Mouse (Mus musculus) embryonic facial prominence, embryonic 15.5 days (tissue): ENCODE measurements at regions not wholly inside any gene's neighbourhood (a gene's known extent, or its start where the extent isn't known, plus 50 kb on each side); places are given as distances from the start of the nearest gene placed in this dataset.

Experiments
- ATAC-seq: fragments of 200-750 bp; cut with Nextera tagmentation; 2 replicates; pipeline ENCODE4 v1.8.0; 2017; ENCODE audit warnings: low read depth, moderate TSS enrichment; ENCODE audit not compliant: insufficient number of reproducible peaks, low FRiP score, low TSS enrichment
- H3K27ac ChIP-seq: fragments of 300-500 bp; sonication (generic); replicated peaks from 2 replicates; pipeline ENCODE4 v1.5.1; 2015; ENCODE audit warnings: mild to moderate bottlenecking, inconsistent platforms
- H3K27me3 ChIP-seq: fragments of 300-500 bp; sonication (generic); 2 replicates; pipeline ENCODE4 v1.6.1; 2015; ENCODE audit warnings: inconsistent platforms
- H3K36me3 ChIP-seq: fragments of 300-500 bp; sonication (generic); 2 replicates; pipeline ENCODE4 v1.6.1; 2015; ENCODE audit warnings: mild to moderate bottlenecking, inconsistent platforms
- H3K4me1 ChIP-seq: fragments of 300-500 bp; sonication (generic); 2 replicates; pipeline ENCODE4 v1.6.1; 2015; ENCODE audit warnings: inconsistent platforms
- H3K4me2 ChIP-seq: fragments of 300-500 bp; sonication (generic); replicated peaks from 2 replicates; pipeline ENCODE4 v1.6.1; 2015; ENCODE audit warnings: mild to moderate bottlenecking, inconsistent platforms
- H3K4me3 ChIP-seq: fragments of 300-500 bp; sonication (generic); replicated peaks from 2 replicates; pipeline ENCODE4 v1.5.1; 2015; ENCODE audit warnings: mild to moderate bottlenecking, inconsistent platforms
- H3K9ac ChIP-seq: fragments of 300-500 bp; sonication (generic); 2 replicates; pipeline ENCODE4 v1.6.1; 2015; ENCODE audit warnings: inconsistent platforms
- H3K9me3 ChIP-seq: fragments of 300-500 bp; sonication (generic); replicated peaks from 2 replicates; pipeline ENCODE4 v1.6.1; 2016; ENCODE audit warnings: inconsistent platforms
- WGBS: fragments of 180-500 bp; shearing (Covaris S2); methylation state at CpG from one replicate; pipeline ENCODE4 v1.1.7; 2015; 5-methylcytosine and 5-hydroxymethylcytosine counted together

- no peaks in the 10 kb centered on the region for H3K9me3 ChIP-seq
- H3K9ac ChIP-seq: no peak overlapping the region
- WGBS: 33% methylated on average over 8 of the region's 8 CpGs
- no peak for ATAC-seq
- H3K4me2 ChIP-seq: no peak overlapping the region
- no peak overlapping the region for H3K27ac ChIP-seq
- H3K36me3 ChIP-seq: no peaks in the 10 kb centered on the region
- peaks cover 31% of the 10 kb centered on the region for H3K27me3 ChIP-seq
- no peak overlapping the region for H3K4me3 ChIP-seq
- H3K4me1 ChIP-seq: peaks cover 23% of the 10 kb centered on the region
These were observed 163.2 kb downstream of the Vrk1 start for GRCm38 (mm10) chr12:106173211-106173610.

- H3K4me2 ChIP-seq: peak overlapping the region; percentile 83
- no peak for ATAC-seq
- no peak overlapping the region for H3K27ac ChIP-seq
- peaks cover 23% of the 10 kb centered on the region for H3K4me1 ChIP-seq
- WGBS: under 1% methylated on average over 39 of the region's 39 CpGs
- no peak overlapping the region; the same call in 1 of the 2 replicates for H3K9ac ChIP-seq
- H3K9me3 ChIP-seq: no peaks in the 10 kb centered on the region
- peak overlapping the region; percentile 46 for H3K4me3 ChIP-seq
- H3K27me3 ChIP-seq: peaks cover 31% of the 10 kb centered on the region
- no peaks in the 10 kb centered on the region for H3K36me3 ChIP-seq
These were observed 164.3 kb downstream of the Vrk1 start for GRCm38 (mm10) chr12:106174070-106174980.

DNA sequence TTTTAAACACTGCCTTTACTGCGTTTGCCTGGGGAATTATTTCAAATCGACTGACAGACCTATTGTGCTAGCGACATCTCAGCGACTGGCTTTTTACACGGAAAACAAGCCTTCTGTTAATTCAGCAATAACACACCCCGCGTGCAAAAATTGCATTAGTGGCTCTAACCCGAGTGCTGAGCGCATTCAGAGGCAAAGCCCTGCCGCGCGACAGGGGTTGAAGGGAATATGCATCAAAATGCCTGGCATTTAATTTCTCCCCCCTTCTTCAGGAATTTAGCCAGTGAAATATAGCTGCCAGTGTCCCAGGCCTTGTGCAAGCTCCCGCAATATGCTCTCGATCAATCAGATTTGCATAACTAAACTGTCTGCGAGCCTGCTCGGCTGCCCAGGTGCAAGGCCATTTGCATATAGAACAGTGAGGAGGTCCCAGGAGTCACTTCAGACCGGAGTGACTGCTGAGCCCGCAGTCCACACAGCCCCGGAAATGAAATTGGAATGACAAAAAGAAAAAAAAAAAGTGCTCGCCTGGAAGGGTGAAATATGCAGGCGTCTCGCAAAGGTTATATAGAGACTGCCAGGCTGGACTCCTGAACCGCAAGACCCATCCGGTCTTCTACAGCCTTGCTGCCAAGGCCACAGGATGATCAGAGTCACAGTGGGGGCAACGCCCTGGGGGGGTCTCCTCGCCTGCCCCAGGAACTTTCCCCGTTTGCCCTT is 165.1 kb downstream of the Vrk1 start:
- no peak overlapping the region for H3K9ac ChIP-seq
- peak overlapping the region; percentile 46 for H3K4me3 ChIP-seq
- no peaks in the 10 kb centered on the region for H3K9me3 ChIP-seq
- no peak overlapping the region for H3K27ac ChIP-seq
- peaks cover 31% of the 10 kb centered on the region for H3K27me3 ChIP-seq
- H3K4me2 ChIP-seq: peak overlapping the region; percentile 83
- no peaks in the 10 kb centered on the region for H3K36me3 ChIP-seq
- 7% methylated on average over 27 of the region's 27 CpGs for WGBS
- ATAC-seq: no peak
- H3K4me1 ChIP-seq: peaks cover 23% of the 10 kb centered on the region

- Histone ChIP-seq H3K27ac (no peak overlapping the region), H3K9ac (no peak overlapping the region), H3K4me1 (peaks cover 23% of the 10 kb centered on the region), H3K36me3 (no peaks in the 10 kb centered on the region), H3K9me3 (no peaks in the 10 kb centered on the region), H3K4me3 (no peak overlapping the region), H3K27me3 (peaks cover 26% of the 10 kb centered on the region), H3K4me2 (no peak overlapping the region)
- no peak for ATAC-seq
- WGBS: 63% methylated on average over 4 of the region's 4 CpGs
These were observed 167.3 kb downstream of the Vrk1 start for GRCm38 (mm10) chr12:106177302-106177701.

DNA sequence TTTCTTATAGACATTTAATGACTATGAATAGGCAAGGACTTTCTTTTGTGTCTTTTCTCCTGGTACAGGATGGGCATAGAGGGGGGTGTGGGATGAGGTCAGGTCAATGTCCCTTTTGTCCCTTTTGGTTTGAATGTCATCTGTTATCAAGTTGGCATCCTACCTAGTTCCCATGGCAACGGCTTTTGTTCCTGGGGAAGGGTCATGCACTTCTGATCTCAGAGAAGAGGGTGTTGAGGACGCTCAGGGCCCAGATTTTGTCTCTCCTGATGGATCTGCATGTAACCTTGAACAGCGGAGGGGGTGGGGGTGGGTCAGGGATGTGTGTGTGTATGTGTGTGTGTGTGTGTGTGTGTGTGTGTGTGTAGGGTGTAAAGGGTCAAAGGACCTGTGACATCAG is 167.8 kb downstream of the Vrk1 start:
- WGBS: 84% methylated on average over 3 of the region's 3 CpGs
- Histone ChIP-seq H3K27me3 (peaks cover 22% of the 10 kb centered on the region), H3K9me3 (no peaks in the 10 kb centered on the region), H3K36me3 (no peaks in the 10 kb centered on the region), H3K9ac (no peak overlapping the region), H3K4me2 (no peak overlapping the region), H3K4me3 (no peak overlapping the region), H3K27ac (no peak overlapping the region), H3K4me1 (peaks cover 23% of the 10 kb centered on the region)
- no peak for ATAC-seq

DNA sequence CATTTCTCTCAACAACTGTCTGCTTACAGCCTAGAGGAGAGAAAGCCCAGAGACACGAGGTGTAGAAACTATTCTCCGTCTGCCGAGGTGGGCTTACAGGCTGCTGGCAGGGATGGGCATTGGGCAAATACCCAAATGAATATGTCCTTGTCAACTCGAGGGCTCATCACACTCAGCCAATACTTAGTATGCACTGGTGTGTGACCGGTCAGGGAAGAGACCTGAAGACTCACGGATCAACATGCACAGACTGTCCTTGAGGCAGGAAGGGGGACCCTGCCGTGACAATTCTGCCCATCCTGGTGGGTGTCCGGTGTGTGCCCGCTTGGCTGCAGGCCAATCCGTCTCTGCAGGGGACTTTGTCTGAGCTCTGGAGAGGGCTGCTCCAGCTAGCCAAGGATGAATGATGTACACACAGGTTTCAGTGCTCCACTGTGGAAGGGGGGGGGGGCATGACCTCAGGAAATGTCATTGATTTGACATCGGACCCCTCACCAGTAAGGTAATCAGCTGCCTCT is 168.7 kb downstream of the Vrk1 start:
- no peak overlapping the region for H3K27ac ChIP-seq
- no peak for ATAC-seq
- H3K9ac ChIP-seq: no peak overlapping the region
- H3K4me2 ChIP-seq: no peak overlapping the region
- H3K27me3 ChIP-seq: peaks cover 18% of the 10 kb centered on the region; the same call in 1 of the 2 replicates
- H3K4me1 ChIP-seq: peaks cover 19% of the 10 kb centered on the region
- H3K36me3 ChIP-seq: no peaks in the 10 kb centered on the region
- no peak overlapping the region for H3K4me3 ChIP-seq
- WGBS: 81% methylated on average over 11 of the region's 11 CpGs
- H3K9me3 ChIP-seq: no peaks in the 10 kb centered on the region

GRCm38 (mm10) chr12:106182923-106183322 is 172.9 kb downstream of the Vrk1 start:
- Histone ChIP-seq H3K4me2 (no peak overlapping the region), H3K4me1 (peaks cover 6% of the 10 kb centered on the region; the same call in 1 of the 2 replicates), H3K9me3 (no peaks in the 10 kb centered on the region), H3K27ac (no peak overlapping the region), H3K4me3 (no peak overlapping the region), H3K9ac (no peak overlapping the region), H3K27me3 (no peaks in the 10 kb centered on the region), H3K36me3 (no peaks in the 10 kb centered on the region)
- WGBS: 49% methylated on average over 7 of the region's 7 CpGs
- ATAC-seq: no peak

GRCm38 (mm10) chr12:106183973-106184372 is 173.9 kb downstream of the Vrk1 start:
- Histone ChIP-seq H3K9ac (no peak overlapping the region), H3K4me1 (peaks cover 6% of the 10 kb centered on the region; the same call in 1 of the 2 replicates), H3K27ac (no peak overlapping the region), H3K4me3 (no peak overlapping the region), H3K4me2 (no peak overlapping the region), H3K36me3 (no peaks in the 10 kb centered on the region), H3K27me3 (no peaks in the 10 kb centered on the region), H3K9me3 (no peaks in the 10 kb centered on the region)
- 85% methylated on average over 5 of the region's 5 CpGs for WGBS
- no peak for ATAC-seq

DNA sequence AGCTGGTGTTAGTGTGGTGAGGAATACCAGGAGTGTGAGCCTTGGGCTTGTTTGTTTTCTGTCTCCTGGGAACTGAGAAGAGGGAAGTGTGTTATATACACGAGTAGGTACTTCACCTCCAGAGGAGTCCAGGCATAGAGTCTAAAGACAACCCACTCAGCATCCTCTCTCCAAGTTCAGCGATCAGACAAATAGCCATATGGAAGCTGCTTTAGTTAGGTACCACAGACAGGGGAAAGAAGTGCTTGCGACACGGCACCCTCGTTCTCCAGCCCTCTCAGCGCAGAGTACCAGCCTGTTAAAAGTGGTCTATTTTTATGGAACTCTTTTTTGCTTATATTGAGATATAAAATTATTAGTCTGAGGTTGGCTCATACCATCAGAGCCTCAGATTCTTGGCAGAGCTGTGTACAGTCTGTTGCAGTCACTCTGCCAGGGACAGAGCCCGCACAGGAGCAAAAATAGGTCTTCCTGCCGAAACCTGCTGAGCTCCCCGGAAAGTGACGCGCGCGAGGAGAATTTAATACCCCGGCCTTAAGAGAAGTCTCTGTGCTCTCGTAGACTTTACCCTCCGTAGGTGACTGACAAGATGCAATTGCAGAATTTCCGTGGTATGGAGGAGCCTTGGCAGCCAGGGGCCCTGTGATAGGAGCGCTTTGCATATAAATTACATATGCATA is 175.5 kb downstream of the Vrk1 start:
- Histone ChIP-seq H3K9me3 (no peaks in the 10 kb centered on the region), H3K9ac (no peak overlapping the region), H3K27me3 (no peaks in the 10 kb centered on the region), H3K27ac (no peak overlapping the region), H3K4me3 (no peak overlapping the region), H3K4me1 (peaks cover 6% of the 10 kb centered on the region; the same call in 1 of the 2 replicates), H3K36me3 (no peaks in the 10 kb centered on the region), H3K4me2 (no peak overlapping the region)
- 52% methylated on average over 18 of the region's 18 CpGs for WGBS
- ATAC-seq: no peak

DNA sequence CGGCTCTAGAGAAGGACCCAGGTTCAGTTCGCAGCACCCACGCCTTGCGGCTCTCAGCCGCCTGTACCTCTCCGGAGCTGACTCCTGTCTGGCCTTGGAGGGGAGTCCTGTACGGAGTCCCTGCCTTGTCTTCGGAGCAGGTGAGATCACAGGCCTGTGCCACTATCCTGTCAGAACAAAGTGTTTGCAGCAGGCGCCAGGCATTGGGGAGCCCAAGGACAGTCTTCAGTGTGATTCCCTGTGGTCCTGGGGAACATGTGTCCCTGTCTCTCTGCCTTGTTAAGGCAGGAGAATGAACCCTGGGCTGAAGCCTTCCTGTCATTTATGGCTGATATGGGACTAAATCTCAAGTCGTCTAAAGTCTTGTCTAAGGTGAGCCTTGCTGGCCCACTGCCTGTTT is 176.5 kb downstream of the Vrk1 start:
- 87% methylated on average over 10 of the region's 10 CpGs for WGBS
- H3K36me3 ChIP-seq: no peaks in the 10 kb centered on the region
- H3K4me1 ChIP-seq: peaks cover 6% of the 10 kb centered on the region; the same call in 1 of the 2 replicates
- H3K9ac ChIP-seq: no peak overlapping the region
- no peak overlapping the region for H3K4me2 ChIP-seq
- no peaks in the 10 kb centered on the region for H3K27me3 ChIP-seq
- H3K4me3 ChIP-seq: no peak overlapping the region
- no peaks in the 10 kb centered on the region for H3K9me3 ChIP-seq
- no peak for ATAC-seq
- H3K27ac ChIP-seq: no peak overlapping the region

DNA sequence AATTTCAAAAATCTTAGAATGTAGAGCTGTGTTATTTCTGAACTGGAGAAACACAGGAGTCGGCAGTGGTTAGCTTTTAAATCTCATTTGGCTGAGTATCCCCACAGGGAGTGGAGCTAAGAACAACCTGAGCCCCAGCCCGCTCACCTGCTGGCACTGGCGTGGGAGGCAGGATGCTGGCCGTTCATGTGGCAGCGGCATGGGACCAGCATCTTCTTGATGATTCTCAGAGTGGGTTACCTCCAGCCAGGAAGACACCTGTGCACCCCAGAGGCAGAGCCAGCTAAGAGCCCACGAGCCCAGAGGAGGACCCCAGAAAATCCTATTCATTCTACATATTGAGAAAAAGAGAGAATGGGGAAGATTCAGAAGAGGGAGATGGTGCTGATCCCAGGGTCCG is 181.7 kb downstream of the Vrk1 start:
- Histone ChIP-seq H3K4me3 (no peak overlapping the region), H3K36me3 (no peaks in the 10 kb centered on the region), H3K9ac (no peak overlapping the region), H3K27ac (no peak overlapping the region), H3K4me2 (no peak overlapping the region), H3K4me1 (no peaks in the 10 kb centered on the region), H3K27me3 (no peaks in the 10 kb centered on the region), H3K9me3 (no peaks in the 10 kb centered on the region)
- no peak for ATAC-seq
- WGBS: 83% methylated on average over 7 of the region's 7 CpGs
